In genomic region chr12:54163166-54163565, GRCm38 (mm10) we compare ENCODE assay signal across 8 mouse cellular contexts. TPM values are rescaled to one million over a fixed set of nuclear protein-coding genes. Genes with fewer than 3 reads are reported as not detected.
DNase-seq lines count a peak whose midpoint lies in the region; ATAC-seq and TF ChIP-seq lines count a peak whose summit lies in the region.

No protein-coding gene starts in this region.

- peak overlapping the region; percentile 23; the same call in 1 of the 2 replicates for H3K9ac ChIP-seq in ES-Bruce4 (ENCODE audit: low read depth, poor library complexity, severe bottlenecking)
- no peak overlapping the region for H3K9ac ChIP-seq in hindbrain, embryonic 11.5 days (ENCODE audit: low read depth, low read length)
- peak overlapping the region; percentile 62 for H3K9ac ChIP-seq in liver, embryonic 16.5 days (ENCODE audit: low read depth, low read length)

- intact Hi-C loops in left cerebral cortex, postnatal 36 days (cut with DNase I): no loop called here

- no peaks in the 10 kb centered on the region for H3K9me3 ChIP-seq in ES-Bruce4 (replicated peaks; ENCODE audit: control insufficient read depth, insufficient read depth, low read length, poor library complexity, severe bottlenecking)
- no peaks in the 10 kb centered on the region for H3K9me3 ChIP-seq in hindbrain, embryonic 11.5 days (ENCODE audit: control insufficient read depth, low read length)
- no peaks in the 10 kb centered on the region for H3K9me3 ChIP-seq in liver, embryonic 16.5 days (replicated peaks; ENCODE audit: control insufficient read depth, low read length)

- H3K27me3 ChIP-seq in ES-Bruce4 (ENCODE audit: control insufficient read depth, insufficient read depth, low read length, poor library complexity, severe bottlenecking): no peaks in the 10 kb centered on the region
- H3K27me3 ChIP-seq in hindbrain, embryonic 11.5 days (ENCODE audit: control insufficient read depth, insufficient read depth, low read length): peaks cover 8% of the 10 kb centered on the region; the same call in 1 of the 2 replicates
- H3K27me3 ChIP-seq in liver, embryonic 16.5 days (ENCODE audit: control insufficient read depth, insufficient read depth, low read depth, low read length): no peaks in the 10 kb centered on the region

- no peak for TF ChIP-seq CTCF in ES-Bruce4 (IDR thresholded peaks at IDR 0.05; ENCODE audit: low read depth, low read length)

- no peak for ATAC-seq in hindbrain, embryonic 11.5 days (ENCODE audit: low FRiP score)
- ATAC-seq in liver, embryonic 16.5 days (ENCODE audit: low read depth): no peak
- no peak for ATAC-seq in activated CD4-positive, CD25-positive, alpha-beta regulatory T cell, adult 4 months
- ATAC-seq in frontal cortex, adult (ENCODE audit: low TSS enrichment): no peak

- TF ChIP-seq POLR2A in ES-Bruce4 (IDR thresholded peaks at IDR 0.05; ENCODE audit: insufficient read depth, low read length): no peak

- peak overlapping the region; percentile 60 for H3K4me3 ChIP-seq in ES-Bruce4 (ENCODE audit: low read depth, low read length)
- no peak overlapping the region; the same call in 1 of the 2 replicates for H3K4me3 ChIP-seq in hindbrain, embryonic 11.5 days (ENCODE audit: low read depth, low read length)
- peak overlapping the region; percentile 42 for H3K4me3 ChIP-seq in liver, embryonic 16.5 days (ENCODE audit: low read depth, low read length)

- no peak overlapping the region for H3K27ac ChIP-seq in ES-Bruce4 (ENCODE audit: insufficient read depth, low read length)
- no peak overlapping the region for H3K27ac ChIP-seq in hindbrain, embryonic 11.5 days (ENCODE audit: low read depth, low read length)
- H3K27ac ChIP-seq in liver, embryonic 16.5 days (ENCODE audit: low read length): peak overlapping the region; percentile 94

- DNase-seq in 416B (ENCODE audit: low read depth): peak; percentile 71
- peak; percentile 24 for DNase-seq in hindbrain, embryonic 11.5 days (ENCODE audit: low spot score)
- DNase-seq in urinary bladder, adult 2 months (ENCODE audit: low spot score): no peak
- DNase-seq in left cerebral cortex, postnatal 36 days (ENCODE audit: low spot score in 2 of 2): no peak

- WGBS in hindbrain, embryonic 11.5 days: 15% methylated on average over 4 of the region's 4 CpGs
- 9% methylated on average over 4 of the region's 4 CpGs for WGBS in liver, embryonic 16.5 days (ENCODE audit: insufficient replicate concordance)

- H3K36me3 ChIP-seq in ES-Bruce4 (ENCODE audit: control insufficient read depth, insufficient read depth, low read length, poor library complexity, severe bottlenecking): no peaks in the 10 kb centered on the region
- no peaks in the 10 kb centered on the region for H3K36me3 ChIP-seq in hindbrain, embryonic 11.5 days (ENCODE audit: control insufficient read depth, insufficient read depth, low read length)
- H3K36me3 ChIP-seq in liver, embryonic 16.5 days (ENCODE audit: control insufficient read depth, insufficient read depth): no peaks in the 10 kb centered on the region

- H3K4me2 ChIP-seq in hindbrain, embryonic 11.5 days (replicated peaks; ENCODE audit: low read depth, low read length): peak overlapping the region; percentile 47
- peak overlapping the region; percentile 77 for H3K4me2 ChIP-seq in liver, embryonic 16.5 days (ENCODE audit: low read depth, low read length)

- TF ChIP-seq EP300 in ES-Bruce4 (IDR thresholded peaks at IDR 0.05; ENCODE audit: insufficient read depth, low read depth, low read length): no peak

- peaks cover 9% of the 10 kb centered on the region for H3K4me1 ChIP-seq in ES-Bruce4 (ENCODE audit: control insufficient read depth, insufficient read depth, low read length)
- H3K4me1 ChIP-seq in hindbrain, embryonic 11.5 days (replicated peaks; ENCODE audit: control insufficient read depth, insufficient read depth, low read length): peaks cover 4% of the 10 kb centered on the region; the same call in 1 of the 2 replicates
- H3K4me1 ChIP-seq in liver, embryonic 16.5 days (ENCODE audit: control insufficient read depth, low read depth, low read length): peaks cover 51% of the 10 kb centered on the region

RNA-seq across cellular contexts. Expression of gene Egln3, which starts 40.5 kb away (rescaled TPM):
- polyA plus RNA-seq in ES-Bruce4 (2011; ENCODE audit: insufficient read depth, insufficient read length, low read depth, missing spikeins): 19.2 and 20.0 TPM in 2 replicates
- polyA plus RNA-seq in hindbrain, embryonic 11.5 days (2014; fragmentation: Nextera tagmentation; extraction: Ambion mirVana): 7.3 and 7.9 TPM in 2 replicates
- 3.7 and 5.0 TPM in 2 replicates for polyA plus RNA-seq in liver, embryonic 16.5 days (2015; fragmentation: Nextera tagmentation; extraction: Ambion mirVana)
- polyA plus RNA-seq in activated CD4-positive, CD25-positive, alpha-beta regulatory T cell, adult 4 months (2017; shearing (Covaris generic)): 1 to 10 TPM; 1.7 to 2.3 TPM
- 37.1 and 41.7 TPM in 2 replicates for polyA plus RNA-seq in urinary bladder, adult 2 months (2012; rRNA removed)
- total RNA-seq in left cerebral cortex, postnatal 36 days (2021): 1 to 10 TPM; 9.1 to 9.9 TPM

Comparison
In these comparisons a context has a peak if more than half of its experiments do, and no peak if none do; other contexts are left out.
1. DNase-seq: peak in 416B (single experiment) and hindbrain, embryonic 11.5 days (single experiment); none in urinary bladder, adult 2 months (single experiment) and left cerebral cortex, postnatal 36 days (0 of 2).